Mouse (Mus musculus) brain, adult 2 months (tissue): ENCODE results near the gene Faim.

Experiments
- DNase-seq: peaks from one replicate; pipeline ENCODE4 v3.0.0; 2011; ENCODE audit warnings: low read depth, low spot score

The Faim gene

GRCm38 (mm10) chr9:98974898-98975297, 11.3 kb upstream of the Faim start:
- DNase-seq = no peak

- no peak for DNase-seq
Measured at GRCm38 (mm10) chr9:98976081-98976480, 10.1 kb upstream of the Faim start.

DNA sequence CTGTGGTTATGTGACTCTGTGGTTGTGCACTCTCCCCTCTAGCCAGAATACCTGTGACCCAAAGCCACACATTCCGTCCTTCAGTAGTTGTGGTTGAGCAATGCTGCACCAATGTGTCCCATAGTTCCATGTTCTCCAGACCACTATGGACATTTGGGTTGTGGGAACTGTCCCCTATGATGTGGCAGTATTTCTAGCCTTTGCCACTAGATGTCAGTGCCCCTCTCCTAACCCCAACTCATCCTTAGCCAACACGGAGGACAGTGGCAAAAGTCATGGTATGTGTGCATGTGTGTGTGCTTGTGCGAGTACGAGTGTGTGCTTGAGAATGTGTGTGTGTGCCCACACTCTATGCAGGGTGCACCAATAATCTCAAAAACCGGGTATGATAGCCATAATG, 9.7 kb upstream of the Faim start:
- DNase-seq = no peak

DNA sequence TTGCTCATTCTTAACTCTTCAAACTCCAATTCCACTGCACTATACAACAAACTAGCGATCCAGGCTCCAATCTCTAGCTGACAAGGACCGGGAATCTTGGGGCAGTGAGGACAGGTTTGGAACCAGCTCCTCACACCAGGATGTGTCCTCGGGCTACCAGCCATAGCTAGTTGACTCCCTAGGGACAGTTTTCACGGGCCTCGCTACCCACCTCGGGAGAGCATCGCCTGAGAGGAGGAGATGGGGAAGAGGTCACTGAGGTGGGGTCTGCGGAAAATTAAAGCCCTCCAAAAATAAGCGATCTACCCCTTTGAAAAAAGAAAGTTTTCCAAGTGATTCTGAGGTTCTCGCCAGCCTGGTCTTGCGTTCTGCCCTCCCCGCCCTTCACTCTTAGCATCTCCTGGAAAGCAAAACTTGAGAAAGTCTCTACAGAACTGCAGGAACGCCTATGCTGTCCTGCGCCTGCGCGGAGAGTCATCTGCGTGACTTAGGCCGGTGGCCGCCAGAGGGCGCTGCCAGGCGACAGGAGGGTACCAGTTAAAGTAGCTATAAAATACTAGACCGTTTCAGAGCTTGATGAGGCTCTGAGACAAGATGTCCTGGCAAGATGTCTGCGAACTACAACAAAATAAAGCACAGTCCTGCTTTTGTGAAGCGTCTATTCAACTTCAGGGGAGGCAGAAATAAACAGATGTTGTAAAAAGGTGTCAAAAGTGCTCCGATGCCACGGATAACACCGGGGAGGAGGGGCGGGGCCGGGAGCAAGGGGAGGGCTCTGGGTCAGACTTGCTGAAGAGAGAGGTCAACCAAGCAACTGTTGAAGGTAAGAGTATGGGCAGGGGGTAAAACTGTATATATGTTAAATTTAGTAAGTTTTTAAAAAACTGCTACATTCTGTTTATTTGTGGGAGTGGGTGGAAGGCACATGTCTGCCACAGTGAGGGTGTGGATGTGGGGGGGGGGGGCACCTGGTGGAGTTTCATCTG, 6.4 kb upstream of the Faim start:
- peak; percentile 90 for DNase-seq

DNA sequence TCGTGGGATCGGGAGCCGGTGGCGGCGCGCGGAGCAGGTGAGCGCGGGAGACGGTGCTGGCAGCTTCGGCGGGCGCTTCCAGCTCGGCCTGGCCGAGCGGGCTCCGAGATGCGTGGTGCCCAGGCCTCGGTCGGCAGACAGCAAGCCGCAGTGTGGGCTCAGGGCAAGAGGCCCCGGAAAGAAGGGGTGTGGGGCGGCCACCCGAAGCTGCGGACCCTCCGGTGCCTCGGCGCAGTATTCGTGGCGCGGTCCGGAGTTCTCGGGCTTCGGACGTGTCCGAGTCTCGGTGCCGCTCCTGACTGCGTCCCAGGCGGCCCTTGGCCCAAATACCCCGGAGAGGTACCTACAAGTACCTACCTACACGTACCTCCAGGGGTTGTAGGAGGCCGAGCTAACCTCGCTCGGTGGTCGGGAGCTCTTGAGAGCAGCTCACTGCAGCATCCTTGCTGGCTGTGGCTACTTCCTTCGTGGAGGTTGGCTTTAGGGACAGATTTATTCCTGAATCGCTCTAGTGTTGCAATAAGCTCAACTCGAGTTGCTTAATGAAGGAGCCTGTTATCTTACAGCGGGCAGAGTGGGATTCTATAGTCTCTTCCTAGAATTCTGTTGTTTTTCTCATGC, 413 bp downstream of the Faim start:
- peak; percentile 33 for DNase-seq

DNA sequence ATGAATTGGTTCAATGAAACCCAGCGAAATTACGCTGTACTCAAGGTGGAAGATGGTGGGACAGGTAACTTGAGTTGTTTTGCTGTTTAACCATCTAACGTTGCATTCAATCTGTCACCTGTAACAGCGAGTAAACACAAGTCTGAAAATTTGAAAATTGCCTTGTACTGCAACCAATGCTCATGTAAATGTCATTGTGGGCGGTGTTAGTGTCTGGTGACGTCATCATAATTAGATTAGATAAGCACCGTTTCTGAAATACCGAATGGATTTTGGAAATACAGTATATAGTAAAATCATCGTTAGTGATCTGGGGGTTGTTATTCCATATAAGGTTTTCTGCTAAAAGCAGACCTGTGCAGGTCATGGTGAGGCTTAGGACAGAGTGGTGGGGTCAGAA, 958 bp downstream of the Faim start:
- peak; percentile 21 for DNase-seq

- DNase-seq = no peak
Measured at GRCm38 (mm10) chr9:98994103-98994502, 7.9 kb downstream of the Faim start.

- DNase-seq = peak; percentile 94
Measured at GRCm38 (mm10) chr9:98999881-99000339, 13.7 kb downstream of the Faim start.

DNA sequence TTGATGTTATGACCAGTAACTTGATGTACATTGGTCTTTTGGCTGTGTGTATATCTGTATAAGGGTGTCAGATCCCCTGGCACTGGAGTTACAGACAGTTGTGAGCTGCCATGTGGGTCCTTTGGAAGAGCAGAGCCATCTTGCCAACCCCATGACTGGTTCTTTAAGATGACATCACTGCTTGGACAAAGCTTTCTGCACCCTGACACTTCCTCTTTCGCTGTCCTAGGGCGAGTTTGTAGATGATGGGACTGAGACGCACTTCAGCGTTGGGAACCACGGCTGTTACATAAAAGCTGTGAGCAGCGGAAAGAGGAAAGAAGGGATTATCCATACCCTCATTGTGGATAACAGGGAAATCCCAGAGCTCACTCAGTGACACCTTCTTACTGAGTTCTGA, 15.2 kb downstream of the Faim start:
- no peak for DNase-seq

GRCm38 (mm10) chr9:99009069-99009897, 23.1 kb downstream of the Faim start:
- no peak for DNase-seq

DNA sequence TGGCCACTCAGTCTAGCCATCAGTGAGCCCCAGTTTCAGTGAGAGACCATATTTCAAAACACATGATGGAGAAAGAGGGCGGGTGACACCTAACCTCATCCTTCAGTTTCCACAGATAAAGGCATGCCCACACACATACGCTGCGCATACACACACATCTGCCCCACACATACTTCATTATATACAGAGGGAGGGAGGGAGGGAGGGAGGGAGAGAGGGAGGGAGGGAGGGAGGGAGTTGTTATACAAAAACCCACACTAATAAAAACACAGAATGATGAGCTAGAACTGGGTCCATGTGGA, 23.7 kb downstream of the Faim start:
- no peak for DNase-seq

- DNase-seq = no peak
Measured at GRCm38 (mm10) chr9:99016301-99016700, 30.1 kb downstream of the Faim start.

DNA sequence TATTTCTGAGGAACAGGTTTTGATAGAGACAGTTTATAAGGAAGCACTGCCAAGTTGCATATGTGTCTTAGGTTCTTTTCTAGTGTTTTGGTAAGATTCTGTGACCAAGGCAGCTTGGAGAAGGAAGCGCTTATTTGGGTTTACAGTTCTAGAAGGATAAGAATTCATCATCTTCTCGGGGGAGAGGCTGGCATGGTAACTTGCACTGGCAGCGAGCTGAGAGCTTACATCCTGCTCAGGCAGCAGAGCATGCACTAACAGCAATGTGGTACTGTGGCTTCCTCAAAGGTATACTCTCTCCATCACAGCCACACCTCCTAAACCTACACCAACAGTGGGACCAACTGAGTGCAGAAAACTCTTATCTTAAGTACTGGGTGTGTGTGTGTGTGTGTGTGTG, 30.6 kb downstream of the Faim start:
- peak; percentile 43 for DNase-seq

DNA sequence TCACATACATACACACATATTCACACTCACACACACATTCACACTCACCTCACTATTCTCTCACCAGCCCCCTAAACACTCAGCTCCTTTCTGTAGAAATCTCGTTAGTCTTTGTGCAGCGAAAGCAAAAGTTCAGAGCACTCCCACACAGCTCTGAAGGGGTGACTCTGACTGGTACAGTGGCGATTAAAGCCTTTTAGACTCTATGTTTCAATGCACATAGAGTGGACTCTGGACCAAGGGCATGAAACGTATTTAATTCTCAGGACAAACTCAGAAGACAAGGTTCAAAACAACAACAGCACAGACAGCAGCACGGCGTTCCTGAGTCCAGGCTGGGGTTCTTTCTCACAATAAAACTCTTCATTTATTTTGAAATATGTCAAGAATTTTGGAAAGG, 31.5 kb downstream of the Faim start:
- no peak for DNase-seq

- DNase-seq = no peak
Measured at GRCm38 (mm10) chr9:99021166-99021565, 35.0 kb downstream of the Faim start.

- DNase-seq = no peak
Measured at GRCm38 (mm10) chr9:99021751-99022150, 35.6 kb downstream of the Faim start.

DNA sequence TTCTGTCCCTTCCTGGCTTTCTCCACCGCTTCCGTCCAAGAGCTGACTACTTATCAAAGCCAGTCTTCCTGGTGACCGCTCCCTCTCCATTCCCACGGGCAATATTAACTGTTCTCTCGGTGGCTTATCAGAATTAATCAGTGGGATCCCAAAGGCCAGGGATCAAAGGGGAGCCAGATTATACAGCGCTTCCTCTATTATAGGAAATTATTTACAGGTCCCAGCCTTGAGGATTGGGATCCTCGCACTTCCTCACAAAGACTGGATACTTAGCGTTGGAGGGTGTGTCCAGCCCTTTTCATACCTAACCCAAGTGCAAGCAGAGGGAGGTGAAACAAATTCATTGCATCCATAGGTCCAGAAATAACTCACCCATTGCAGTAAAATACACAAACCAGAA, 45.9 kb downstream of the Faim start:
- DNase-seq = no peak

DNA sequence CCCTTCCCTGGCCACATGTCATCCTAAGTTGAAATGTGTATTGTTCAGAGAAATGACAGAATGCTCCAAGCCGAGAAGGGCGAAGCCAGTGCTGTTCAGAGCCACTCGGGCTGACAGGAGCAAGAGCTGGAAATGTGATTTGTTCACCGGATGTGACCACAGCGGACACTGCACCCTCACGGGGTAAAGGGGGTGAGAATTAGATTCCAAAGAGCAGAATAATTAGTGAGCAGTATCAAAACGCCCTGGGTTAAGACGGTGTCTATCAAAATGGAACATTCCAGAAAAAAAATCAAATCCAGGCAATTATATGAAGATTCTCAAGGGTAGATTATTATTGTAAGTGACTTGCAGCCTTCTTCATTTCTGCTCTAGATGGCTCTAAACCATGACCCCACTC, 47.9 kb downstream of the Faim start:
- DNase-seq = no peak

DNA sequence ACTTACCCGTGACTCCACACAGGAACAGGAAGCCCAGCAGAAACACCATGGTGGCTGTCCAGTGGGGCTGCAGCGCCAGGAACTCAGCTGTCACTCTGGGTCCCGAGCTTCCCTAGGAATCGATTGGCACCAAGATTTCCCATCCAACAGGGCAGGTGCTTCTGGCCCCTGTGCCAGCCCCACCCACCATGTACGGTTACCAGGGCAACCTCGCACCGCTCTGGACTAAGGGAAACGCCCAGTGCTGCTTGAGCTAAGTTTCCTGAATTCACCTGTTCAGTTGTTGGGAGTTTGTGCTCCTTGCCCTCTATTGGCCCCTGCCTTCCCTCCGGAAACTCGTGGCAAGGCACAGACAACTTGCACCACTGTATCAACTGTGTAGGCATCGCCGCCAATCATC, 49.4 kb downstream of the Faim start, which contains the start of gene Gm1123:
Gene Gm1123, minus strand, starts transcription at position 141 of the 400 bp plus-strand sequence.
- DNase-seq = no peak

DNA sequence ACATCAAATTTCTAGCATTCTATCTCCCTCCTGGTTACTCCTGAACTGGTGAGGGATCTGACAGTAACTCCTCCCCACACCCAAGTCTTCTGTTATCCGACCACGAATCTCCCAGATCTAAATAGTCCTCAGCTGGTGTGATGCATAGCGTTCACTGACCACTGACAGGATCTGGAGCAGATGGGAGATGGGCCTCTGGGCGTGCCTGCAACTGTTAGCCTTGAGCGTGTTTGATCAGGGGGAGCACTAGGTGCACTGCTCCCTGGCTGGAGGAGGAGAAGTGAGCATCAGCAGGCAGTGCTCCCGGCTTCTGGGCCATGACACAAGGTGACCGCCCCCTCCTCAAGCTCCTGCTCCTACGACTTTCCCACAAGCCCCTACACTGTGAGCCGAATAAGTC, 55.8 kb downstream of the Faim start:
- DNase-seq = no peak

- DNase-seq = no peak
Measured at GRCm38 (mm10) chr9:99042641-99043040, 56.5 kb downstream of the Faim start.

GRCm38 (mm10) chr9:99044761-99045160, 58.6 kb downstream of the Faim start:
- DNase-seq = peak; percentile 81
